Mouse (Mus musculus) neural tube, embryonic 13.5 days (tissue): ENCODE results near the gene Gm19935. TPM values are rescaled to one million over a fixed set of nuclear protein-coding genes. Genes with fewer than 3 reads are reported as not detected.

Source experiments
- ATAC-seq: fragments of 200-750 bp; cut with Nextera tagmentation; 2 replicates; pipeline ENCODE4 v1.8.0; 2017; ENCODE audit warnings: low read depth, mild to moderate bottlenecking, moderate TSS enrichment, moderate library complexity
- H3K27ac ChIP-seq: fragments of 300-500 bp; sonication (generic); replicated peaks from 2 replicates; pipeline ENCODE4 v1.5.1; 2015; ENCODE audit warnings: moderate library complexity, mild to moderate bottlenecking, inconsistent platforms
- H3K27me3 ChIP-seq: fragments of 300-500 bp; sonication (generic); 2 replicates; pipeline ENCODE4 v1.6.1; 2015; ENCODE audit warnings: mild to moderate bottlenecking, inconsistent platforms
- H3K36me3 ChIP-seq: fragments of 300-500 bp; sonication (generic); 2 replicates; pipeline ENCODE4 v1.6.1; 2015; ENCODE audit warnings: mild to moderate bottlenecking, inconsistent platforms
- H3K4me1 ChIP-seq: fragments of 300-500 bp; sonication (generic); replicated peaks from 2 replicates; pipeline ENCODE4 v1.6.1; 2015; ENCODE audit warnings: inconsistent platforms
- H3K4me2 ChIP-seq: fragments of 300-500 bp; sonication (generic); 2 replicates; pipeline ENCODE4 v1.6.1; 2015; ENCODE audit warnings: inconsistent platforms, mild to moderate bottlenecking, moderate library complexity
- H3K4me3 ChIP-seq: fragments of 300-500 bp; sonication (generic); 2 replicates; pipeline ENCODE4 v1.5.1; 2015; ENCODE audit warnings: mild to moderate bottlenecking, inconsistent platforms
- H3K9ac ChIP-seq: fragments of 300-500 bp; sonication (generic); 2 replicates; pipeline ENCODE4 v1.6.1; 2015; ENCODE audit warnings: moderate library complexity, mild to moderate bottlenecking, inconsistent platforms
- H3K9me3 ChIP-seq: fragments of 300-500 bp; sonication (generic); 2 replicates; pipeline ENCODE4 v1.6.1; 2016; ENCODE audit warnings: inconsistent platforms
- WGBS: fragments of 180-500 bp; shearing (Covaris S2); methylation state at CpG from one replicate; pipeline ENCODE4 v1.1.7; 2015; 5-methylcytosine and 5-hydroxymethylcytosine counted together
- microRNA-seq: library from miRNA; unstranded; fragments of <30 nt; microRNA quantifications from one replicate; pipeline ENCODE4, GENCODE M21; 2016
- polyA plus RNA-seq: library from polyadenylated mRNA; unstranded; fragments of >200 nt; fragmentation: Nextera tagmentation; extraction: Ambion mirVana; gene quantifications from 2 replicates; pipeline ENCODE4 v1.2.1, GENCODE M21; 2015

The Gm19935 gene
- polyA plus RNA-seq, 1 experiment from 2014 or later: 1.7 TPM

DNA sequence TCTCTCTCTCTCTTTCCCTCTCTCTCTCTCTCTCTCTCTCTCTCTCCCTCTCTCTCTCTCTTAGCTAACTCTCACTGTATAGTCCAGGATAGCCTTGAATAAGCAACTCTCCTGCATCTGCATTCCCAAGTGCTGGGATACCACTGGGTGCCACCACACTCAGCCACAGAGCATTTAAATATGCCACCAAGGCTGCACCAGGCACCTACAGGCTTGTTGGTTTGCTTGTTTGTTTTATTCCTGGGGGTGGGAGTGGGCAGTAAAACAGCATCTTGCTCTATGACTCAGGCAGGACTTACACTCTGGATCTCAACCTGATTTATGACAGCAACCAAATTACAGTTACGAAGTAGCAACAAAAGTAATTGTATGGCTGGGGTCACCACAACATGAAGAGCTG is 25.6 kb downstream of the Gm19935 start:
- H3K9me3 ChIP-seq: no peaks in the 10 kb centered on the region
- 80% methylated on average over 1 of the region's 1 CpGs for WGBS
- H3K4me1 ChIP-seq: peaks cover 14% of the 10 kb centered on the region
- no peak for ATAC-seq
- H3K9ac ChIP-seq: no peak overlapping the region
- no peak overlapping the region for H3K4me3 ChIP-seq
- no peaks in the 10 kb centered on the region for H3K36me3 ChIP-seq
- no peak overlapping the region for H3K4me2 ChIP-seq
- H3K27me3 ChIP-seq: no peaks in the 10 kb centered on the region
- H3K27ac ChIP-seq: no peak overlapping the region

- no peak overlapping the region for H3K9ac ChIP-seq
- H3K4me3 ChIP-seq: no peak overlapping the region
- ATAC-seq: no peak
- H3K27me3 ChIP-seq: no peaks in the 10 kb centered on the region
- H3K9me3 ChIP-seq: no peaks in the 10 kb centered on the region
- no peaks in the 10 kb centered on the region for H3K4me1 ChIP-seq
- H3K36me3 ChIP-seq: no peaks in the 10 kb centered on the region
- H3K4me2 ChIP-seq: no peak overlapping the region
- no peak overlapping the region for H3K27ac ChIP-seq
- 82% methylated on average over 5 of the region's 5 CpGs for WGBS
Observed at GRCm38 (mm10) chr8:90769791-90770190, 47.4 kb downstream of the Gm19935 start.

Small RNA genes lying within 50 kb of the gene (microRNA-seq; reads per million reads assigned to microRNA genes)
- gene Gm44382: not detected

Other genes starting within 250 kb of the Gm19935 start
- gene Chd9, start 11.0 kb upstream of the Gm19935 start, polyA plus RNA-seq: 78.3 and 83.7 TPM in 2 replicates